Mouse (Mus musculus): ENCODE measurements at regions not wholly inside any gene's neighbourhood (a gene's known extent, or its start where the extent isn't known, plus 50 kb on each side); places are given as distances from the start of the nearest gene placed in this dataset.
A peak's percentile ranks its signal among the peaks of the same experiment; 100 is the strongest.

DNA sequence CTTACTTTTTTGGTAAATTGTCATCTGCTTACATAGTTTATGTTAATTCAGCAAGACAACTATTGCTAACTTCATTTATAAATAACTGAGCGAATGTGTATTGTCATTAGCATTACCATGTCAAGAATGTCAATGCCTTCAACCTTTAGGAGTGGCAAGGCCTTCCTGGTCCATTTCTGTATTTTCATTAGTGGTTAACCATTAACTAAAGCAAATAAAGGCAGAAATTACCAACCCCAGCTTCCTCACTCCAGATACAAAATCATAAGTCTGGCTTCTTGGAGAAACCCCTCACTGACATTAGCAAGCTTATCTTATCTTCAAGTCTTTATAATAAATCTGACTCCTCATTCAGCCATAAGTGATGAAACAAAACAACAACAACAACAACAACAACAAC, 592.8 kb upstream of the Pcdh20 start:
- Histone ChIP-seq H3K27ac (ENCODE audit: low read depth, low read length) (no peak overlapping the region), H3K4me1 (replicated peaks; ENCODE audit: control insufficient read depth, insufficient read depth, low read length) (peaks cover 4% of the 10 kb centered on the region; the same call in 1 of the 2 replicates), H3K4me2 (ENCODE audit: low read depth, low read length, severe bottlenecking) (no peak overlapping the region), H3K9me3 (ENCODE audit: control insufficient read depth, low read length) (no peaks in the 10 kb centered on the region), H3K36me3 (ENCODE audit: control insufficient read depth, insufficient read depth, low read length) (no peaks in the 10 kb centered on the region), H3K4me3 (ENCODE audit: low read depth, low read length) (no peak overlapping the region), H3K9ac (ENCODE audit: low read length) (no peak overlapping the region), H3K27me3 (ENCODE audit: control insufficient read depth, insufficient read depth, low read length) (no peaks in the 10 kb centered on the region)
- no peak for DNase-seq (ENCODE audit: low spot score)
- 81% methylated on average over 1 of the region's 1 CpGs for WGBS
- ATAC-seq (replicated peaks; ENCODE audit: low FRiP score) = no peak

DNA sequence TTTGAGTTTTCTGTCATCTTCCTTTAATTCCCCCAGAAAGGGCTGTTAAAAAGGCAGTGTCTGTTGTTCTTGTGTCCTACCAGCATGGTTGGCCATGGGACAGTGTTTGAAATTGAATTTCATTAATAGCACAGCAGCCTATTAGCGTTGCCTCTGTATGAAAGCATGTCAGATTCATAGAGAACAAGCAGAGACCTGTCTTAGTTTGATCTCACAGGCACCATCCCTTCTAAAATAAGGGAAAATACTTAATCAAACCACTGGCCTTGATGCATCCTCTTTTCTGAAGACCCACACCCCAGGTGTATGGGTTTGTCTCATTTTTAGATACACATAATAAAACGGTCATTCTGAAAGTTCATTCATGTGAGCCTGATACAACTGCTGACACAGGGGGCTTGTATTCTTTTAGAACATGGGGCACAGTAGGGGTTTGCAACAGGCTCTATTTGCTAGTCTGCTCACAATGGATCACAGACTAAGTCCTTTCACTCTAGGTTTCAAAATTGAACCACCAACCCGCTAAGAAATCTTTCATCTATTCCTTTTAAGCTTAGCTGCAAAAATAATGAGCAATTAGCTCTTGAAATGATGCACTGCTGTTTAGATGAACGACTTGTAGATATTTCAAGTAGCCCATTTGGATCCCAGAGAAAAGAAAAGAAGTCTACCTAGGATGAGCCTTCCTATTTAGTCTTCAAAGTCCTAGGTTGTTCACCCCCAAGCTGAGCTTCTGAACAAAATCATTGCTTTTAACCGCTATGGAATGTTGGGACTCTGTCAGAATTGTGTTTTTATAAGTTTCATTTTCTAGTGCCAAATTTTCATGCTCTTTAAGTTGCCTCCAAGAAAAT, 591.6 kb upstream of the Pcdh20 start:
- ATAC-seq (replicated peaks; ENCODE audit: low FRiP score) = peak; percentile 79
- DNase-seq (ENCODE audit: low spot score) = no peak
- Histone ChIP-seq H3K4me3 (ENCODE audit: low read depth, low read length) (no peak overlapping the region), H3K36me3 (ENCODE audit: control insufficient read depth, insufficient read depth, low read length) (no peaks in the 10 kb centered on the region), H3K4me2 (ENCODE audit: low read depth, low read length, severe bottlenecking) (no peak overlapping the region), H3K4me1 (replicated peaks; ENCODE audit: control insufficient read depth, insufficient read depth, low read length) (peaks cover 4% of the 10 kb centered on the region; the same call in 1 of the 2 replicates), H3K9ac (ENCODE audit: low read length) (no peak overlapping the region; the same call in 1 of the 2 replicates), H3K27me3 (ENCODE audit: control insufficient read depth, insufficient read depth, low read length) (no peaks in the 10 kb centered on the region), H3K9me3 (ENCODE audit: control insufficient read depth, low read length) (no peaks in the 10 kb centered on the region), H3K27ac (ENCODE audit: low read depth, low read length) (no peak overlapping the region)
- WGBS = 24% methylated on average over 5 of the region's 5 CpGs

- Histone ChIP-seq H3K4me1 (replicated peaks; ENCODE audit: control insufficient read depth, insufficient read depth, low read length) (peaks cover 4% of the 10 kb centered on the region; the same call in 1 of the 2 replicates), H3K9ac (ENCODE audit: low read length) (no peak overlapping the region), H3K27ac (ENCODE audit: low read depth, low read length) (no peak overlapping the region), H3K27me3 (ENCODE audit: control insufficient read depth, insufficient read depth, low read length) (no peaks in the 10 kb centered on the region), H3K4me3 (ENCODE audit: low read depth, low read length) (no peak overlapping the region), H3K9me3 (ENCODE audit: control insufficient read depth, low read length) (no peaks in the 10 kb centered on the region), H3K4me2 (ENCODE audit: low read depth, low read length, severe bottlenecking) (no peak overlapping the region), H3K36me3 (ENCODE audit: control insufficient read depth, insufficient read depth, low read length) (no peaks in the 10 kb centered on the region)
- DNase-seq (ENCODE audit: low spot score) (no peak), ATAC-seq (replicated peaks; ENCODE audit: low FRiP score) (peak; percentile 75)
- WGBS = 10% methylated on average over 1 of the region's 1 CpGs
Observed at GRCm38 (mm10) chr14:89061319-89061718, 590.1 kb upstream of the Pcdh20 start.

DNA sequence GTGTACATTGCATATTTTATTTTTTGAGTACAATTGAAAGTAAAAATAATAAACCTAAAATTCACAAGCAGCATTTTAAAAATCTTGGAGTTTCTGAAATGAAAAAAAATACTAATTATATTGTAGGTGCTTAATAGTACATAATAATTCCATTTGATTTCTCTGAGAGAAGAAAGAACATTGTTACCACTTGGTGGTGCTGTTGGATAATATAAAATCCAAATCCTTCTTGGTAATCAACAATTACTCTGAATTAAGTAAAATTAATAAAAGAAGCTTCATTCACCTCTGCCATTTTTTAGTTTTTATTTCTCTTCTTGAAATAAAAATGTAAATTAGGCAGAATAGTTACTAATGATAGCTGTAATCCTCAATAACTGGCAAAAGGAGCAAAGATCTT, 563.2 kb upstream of the Pcdh20 start:
- Histone ChIP-seq H3K9ac (ENCODE audit: low read length) (no peak overlapping the region), H3K9me3 (ENCODE audit: control insufficient read depth, low read length) (peaks cover 2% of the 10 kb centered on the region; the same call in 1 of the 2 replicates), H3K27me3 (ENCODE audit: control insufficient read depth, insufficient read depth, low read length) (no peaks in the 10 kb centered on the region), H3K4me2 (ENCODE audit: low read depth, low read length, severe bottlenecking) (no peak overlapping the region), H3K36me3 (ENCODE audit: control insufficient read depth, insufficient read depth, low read length) (no peaks in the 10 kb centered on the region), H3K4me1 (replicated peaks; ENCODE audit: control insufficient read depth, insufficient read depth, low read length) (no peaks in the 10 kb centered on the region), H3K4me3 (ENCODE audit: low read depth, low read length) (no peak overlapping the region), H3K27ac (ENCODE audit: low read depth, low read length) (no peak overlapping the region)
- DNase-seq (ENCODE audit: low spot score) (no peak), ATAC-seq (replicated peaks; ENCODE audit: low FRiP score) (0 out of 2 replicates have a peak, but pooled peaks have one; percentile 36)

DNA sequence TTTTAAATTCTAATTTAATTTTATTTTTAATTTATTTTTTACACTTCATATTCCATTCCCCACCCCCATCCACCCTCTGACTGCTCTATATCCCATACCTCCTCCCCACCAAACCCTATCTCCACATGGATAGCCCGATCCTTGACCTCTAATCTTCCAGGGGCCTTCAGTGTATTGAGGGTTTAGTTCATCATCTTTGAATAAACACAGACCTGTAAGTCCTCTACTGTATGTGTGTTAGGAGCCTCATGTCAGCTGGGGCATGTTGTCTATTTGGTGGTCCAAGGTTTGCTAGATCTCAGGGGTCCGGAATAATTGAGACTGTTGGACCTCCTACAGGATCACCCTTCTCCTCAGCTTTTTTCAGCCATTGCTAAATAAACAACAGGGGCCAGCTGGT, 540.2 kb upstream of the Pcdh20 start:
- H3K4me3 ChIP-seq (ENCODE audit: low read depth, low read length) = no peak overlapping the region
- H3K4me1 ChIP-seq (replicated peaks; ENCODE audit: control insufficient read depth, insufficient read depth, low read length) = no peaks in the 10 kb centered on the region
- ATAC-seq (replicated peaks; ENCODE audit: low FRiP score) = no peak
- no peaks in the 10 kb centered on the region for H3K36me3 ChIP-seq (ENCODE audit: control insufficient read depth, insufficient read depth, low read length)
- no peaks in the 10 kb centered on the region for H3K9me3 ChIP-seq (ENCODE audit: control insufficient read depth, low read length)
- 95% methylated on average over 2 of the region's 2 CpGs for WGBS
- H3K4me2 ChIP-seq (ENCODE audit: low read depth, low read length, severe bottlenecking) = no peak overlapping the region
- H3K9ac ChIP-seq (ENCODE audit: low read length) = no peak overlapping the region
- no peaks in the 10 kb centered on the region for H3K27me3 ChIP-seq (ENCODE audit: control insufficient read depth, insufficient read depth, low read length)
- H3K27ac ChIP-seq (ENCODE audit: low read depth, low read length) = no peak overlapping the region
- no peak for DNase-seq (ENCODE audit: low spot score)

DNA sequence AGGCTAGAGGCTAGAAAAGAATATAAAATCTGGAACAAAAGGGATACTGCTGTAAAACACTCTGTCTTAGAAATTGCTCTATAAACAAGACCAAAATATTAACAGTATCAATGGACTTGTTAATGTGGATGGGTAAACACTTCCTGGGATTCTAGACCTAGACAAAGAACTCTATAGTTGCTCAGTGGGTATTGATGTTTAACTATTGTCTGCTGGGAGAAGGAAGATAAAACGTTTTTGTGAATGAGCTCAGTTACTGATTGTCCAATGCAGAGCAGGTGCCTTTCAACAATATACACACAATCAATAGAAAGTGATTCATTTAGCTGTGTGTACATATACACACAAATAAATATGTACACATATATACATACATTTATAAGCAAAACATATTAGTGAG, 538.5 kb upstream of the Pcdh20 start:
- Histone ChIP-seq H3K27ac (ENCODE audit: low read depth, low read length) (no peak overlapping the region), H3K4me2 (ENCODE audit: low read depth, low read length, severe bottlenecking) (no peak overlapping the region), H3K4me1 (replicated peaks; ENCODE audit: control insufficient read depth, insufficient read depth, low read length) (no peaks in the 10 kb centered on the region), H3K4me3 (ENCODE audit: low read depth, low read length) (no peak overlapping the region), H3K36me3 (ENCODE audit: control insufficient read depth, insufficient read depth, low read length) (no peaks in the 10 kb centered on the region), H3K9me3 (ENCODE audit: control insufficient read depth, low read length) (no peaks in the 10 kb centered on the region), H3K9ac (ENCODE audit: low read length) (no peak overlapping the region), H3K27me3 (ENCODE audit: control insufficient read depth, insufficient read depth, low read length) (no peaks in the 10 kb centered on the region)
- WGBS = 43% methylated on average over 1 of the region's 1 CpGs
- ATAC-seq (replicated peaks; ENCODE audit: low FRiP score) (no peak), DNase-seq (ENCODE audit: low spot score) (no peak)

DNA sequence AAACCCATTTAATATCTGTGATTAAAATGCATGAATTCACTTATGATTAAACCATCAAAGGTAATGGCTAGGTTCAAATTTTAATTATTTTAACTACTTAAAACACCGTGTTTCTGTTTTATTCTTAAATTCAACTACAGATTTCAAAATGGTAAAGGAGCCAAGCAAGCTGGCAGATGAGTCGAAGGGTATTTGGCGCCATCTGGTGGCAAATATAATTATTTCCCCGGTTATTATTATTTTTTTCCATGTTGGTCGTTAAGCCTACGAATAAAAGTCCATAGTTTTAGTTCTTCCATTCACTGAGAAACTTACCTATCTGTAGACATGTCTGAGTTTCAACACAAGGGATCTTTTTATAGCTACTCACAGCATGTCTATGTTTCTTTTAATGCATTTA, 510.7 kb upstream of the Pcdh20 start:
- Histone ChIP-seq H3K9me3 (ENCODE audit: control insufficient read depth, low read length) (no peaks in the 10 kb centered on the region), H3K27ac (ENCODE audit: low read depth, low read length) (no peak overlapping the region), H3K27me3 (ENCODE audit: control insufficient read depth, insufficient read depth, low read length) (no peaks in the 10 kb centered on the region), H3K4me2 (ENCODE audit: low read depth, low read length, severe bottlenecking) (no peak overlapping the region), H3K36me3 (ENCODE audit: control insufficient read depth, insufficient read depth, low read length) (no peaks in the 10 kb centered on the region), H3K4me1 (replicated peaks; ENCODE audit: control insufficient read depth, insufficient read depth, low read length) (no peaks in the 10 kb centered on the region), H3K4me3 (ENCODE audit: low read depth, low read length) (no peak overlapping the region), H3K9ac (ENCODE audit: low read length) (no peak overlapping the region)
- 12% methylated on average over 6 of the region's 6 CpGs for WGBS
- DNase-seq (ENCODE audit: low spot score) (no peak), ATAC-seq (replicated peaks; ENCODE audit: low FRiP score) (no peak)

- Histone ChIP-seq H3K4me1 (replicated peaks; ENCODE audit: control insufficient read depth, insufficient read depth, low read length) (no peaks in the 10 kb centered on the region), H3K4me3 (ENCODE audit: low read depth, low read length) (no peak overlapping the region), H3K4me2 (ENCODE audit: low read depth, low read length, severe bottlenecking) (no peak overlapping the region), H3K9ac (ENCODE audit: low read length) (no peak overlapping the region), H3K9me3 (ENCODE audit: control insufficient read depth, low read length) (no peaks in the 10 kb centered on the region), H3K27me3 (ENCODE audit: control insufficient read depth, insufficient read depth, low read length) (no peaks in the 10 kb centered on the region), H3K27ac (ENCODE audit: low read depth, low read length) (no peak overlapping the region), H3K36me3 (ENCODE audit: control insufficient read depth, insufficient read depth, low read length) (no peaks in the 10 kb centered on the region)
- WGBS = 88% methylated on average over 1 of the region's 1 CpGs
- no peak for DNase-seq (ENCODE audit: low spot score)
- no peak for ATAC-seq (replicated peaks; ENCODE audit: low FRiP score)
Observed at GRCm38 (mm10) chr14:88976007-88976406, 504.8 kb upstream of the Pcdh20 start.

- ATAC-seq (replicated peaks; ENCODE audit: low FRiP score) (no peak), DNase-seq (ENCODE audit: low spot score) (no peak)
- H3K4me3 ChIP-seq (ENCODE audit: low read depth, low read length) = no peak overlapping the region
- H3K9ac ChIP-seq (ENCODE audit: low read length) = no peak overlapping the region
- no peaks in the 10 kb centered on the region for H3K4me1 ChIP-seq (replicated peaks; ENCODE audit: control insufficient read depth, insufficient read depth, low read length)
- H3K27ac ChIP-seq (ENCODE audit: low read depth, low read length) = no peak overlapping the region
- H3K9me3 ChIP-seq (ENCODE audit: control insufficient read depth, low read length) = no peaks in the 10 kb centered on the region
- no peaks in the 10 kb centered on the region for H3K27me3 ChIP-seq (ENCODE audit: control insufficient read depth, insufficient read depth, low read length)
- H3K4me2 ChIP-seq (ENCODE audit: low read depth, low read length, severe bottlenecking) = no peak overlapping the region
- 74% methylated on average over 1 of the region's 1 CpGs for WGBS
- no peaks in the 10 kb centered on the region for H3K36me3 ChIP-seq (ENCODE audit: control insufficient read depth, insufficient read depth, low read length)
Observed at GRCm38 (mm10) chr14:88934569-88934968, 463.4 kb upstream of the Pcdh20 start.

Measured in forebrain, embryonic 11.5 days (tissue).